Mouse (Mus musculus) right cerebral cortex, postnatal 14 days (tissue): ENCODE measurements around the gene Gabbr2.

Source experiments
- DNase-seq: peaks from one replicate; pipeline ENCODE4 v3.0.0; 2022

Gene Gabbr2

DNA sequence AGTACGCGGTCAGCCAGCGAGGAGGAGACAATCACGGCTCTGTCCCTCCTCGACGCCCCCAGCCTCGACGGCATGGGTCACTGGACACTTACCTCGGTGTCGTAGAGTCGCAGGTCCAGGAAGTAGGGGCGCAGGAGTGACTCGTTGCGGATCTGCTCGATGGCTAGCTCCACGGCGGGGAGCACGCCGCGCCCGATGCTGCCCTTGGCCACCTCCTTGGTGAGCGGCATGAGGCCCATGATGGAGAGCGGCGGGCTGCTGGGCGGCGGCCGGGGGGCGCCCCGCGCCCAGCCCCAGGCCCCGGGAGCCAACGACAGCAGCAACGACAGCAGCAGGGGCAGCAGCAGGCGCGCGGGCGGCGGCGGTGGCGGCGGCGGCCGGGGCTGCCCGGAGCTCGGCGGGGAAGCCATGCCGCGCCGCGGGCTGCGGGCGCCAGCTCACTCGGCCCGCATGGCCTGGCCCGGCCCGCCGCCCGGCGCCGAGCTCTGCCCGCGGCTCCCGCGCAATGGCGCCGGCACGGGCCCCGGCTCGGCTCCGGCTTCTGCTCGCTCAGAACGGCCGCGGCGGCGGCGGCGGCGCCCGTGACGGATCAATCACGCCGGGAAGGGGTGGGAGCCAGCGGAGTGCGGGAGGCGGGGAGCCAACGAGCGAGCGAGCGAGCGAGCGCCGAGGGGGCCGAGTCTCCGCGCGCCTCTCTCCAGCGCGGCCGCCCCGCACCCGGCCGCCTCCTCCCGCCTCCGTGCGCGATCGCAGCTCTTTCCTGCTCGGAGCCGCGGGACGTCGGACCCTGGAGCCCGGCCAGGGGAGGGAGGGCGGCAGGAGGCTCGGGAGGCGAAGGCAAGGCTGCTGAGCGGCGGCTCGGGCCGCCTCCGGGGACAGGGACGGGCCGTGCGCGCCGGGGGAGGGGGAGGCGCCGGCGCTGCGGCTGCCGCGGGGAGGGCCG lies at the start of gene Gabbr2:
Gene Gabbr2, minus strand, starts transcription at position 858 of the 943 bp plus-strand sequence.
- peak; percentile 72 for DNase-seq

DNA sequence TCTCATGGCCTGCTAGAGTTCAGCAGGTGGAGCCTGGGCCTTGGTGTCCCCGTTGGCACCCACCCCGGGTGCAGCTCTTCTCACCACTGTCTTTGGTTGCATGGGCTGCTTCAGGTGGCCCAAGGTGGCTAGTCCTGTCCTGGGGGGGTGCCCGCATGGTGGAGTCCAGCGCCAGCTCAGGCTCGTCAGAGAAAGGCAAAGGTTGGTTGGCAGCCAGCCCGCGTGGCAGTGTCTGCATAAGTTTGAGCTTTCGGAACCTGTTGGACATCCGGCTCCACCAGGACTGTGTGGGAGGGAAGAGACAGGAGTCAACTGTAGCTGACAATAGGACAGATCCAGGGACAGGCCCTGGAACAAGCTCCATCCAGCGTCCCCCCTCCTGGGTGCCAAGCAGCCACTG lies 47.9 kb upstream of the Gabbr2 start:
- DNase-seq = no peak

DNA sequence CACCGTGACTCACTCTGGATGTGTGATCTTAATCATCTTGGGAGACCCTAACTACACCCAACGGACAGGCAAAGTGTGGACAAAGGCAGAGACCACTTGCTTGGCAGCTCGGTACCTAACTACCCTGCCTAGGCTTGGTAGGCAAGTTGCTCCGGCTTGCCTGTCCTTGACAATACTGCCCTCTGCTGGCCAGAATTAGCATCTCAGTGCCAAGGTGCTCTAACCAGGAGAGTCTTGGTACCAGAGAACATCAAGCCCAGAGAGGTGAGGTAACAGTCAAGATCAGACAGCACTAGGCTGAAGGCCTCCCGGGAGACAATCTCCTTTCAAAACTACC lies 45.6 kb upstream of the Gabbr2 start:
- peak; percentile 88 for DNase-seq

DNA sequence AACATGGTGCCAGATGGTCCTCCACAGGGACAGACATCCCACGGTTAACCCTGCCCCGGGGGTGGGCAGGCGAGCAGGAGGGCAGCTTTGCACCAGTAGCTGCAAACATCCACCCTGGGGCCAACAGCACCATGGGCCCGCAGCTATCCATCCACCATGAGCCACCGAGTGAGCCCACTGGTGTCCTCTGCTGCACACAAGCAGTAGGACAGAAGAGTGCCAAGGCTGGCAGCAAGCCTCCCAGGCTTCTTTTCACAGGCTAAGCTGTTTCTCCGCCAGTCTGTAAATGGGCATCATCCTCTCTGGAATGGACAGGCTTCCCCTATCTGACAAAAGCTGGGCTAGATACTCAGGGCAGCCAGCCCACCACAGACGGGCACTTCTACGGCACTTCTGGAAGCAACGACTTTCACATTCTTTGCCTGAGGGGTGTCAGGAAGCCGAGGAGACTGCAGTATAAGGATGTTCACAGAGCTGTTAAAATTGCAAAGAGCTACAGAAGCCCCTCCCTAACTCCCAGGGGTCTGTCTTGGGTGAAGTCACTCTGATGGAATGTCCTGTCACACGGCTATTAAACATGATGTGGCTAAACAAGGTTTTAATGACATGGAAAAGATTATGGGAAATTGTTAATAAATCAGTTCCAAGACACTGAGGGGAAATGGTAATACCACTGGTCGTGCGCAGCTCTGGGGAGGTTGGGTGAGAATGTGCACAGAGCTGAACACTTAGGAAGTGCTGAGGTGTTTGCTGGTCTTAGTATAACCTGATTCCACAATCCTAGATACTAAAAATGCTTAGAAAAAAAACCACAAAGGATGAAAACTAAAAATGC lies 45.0 kb upstream of the Gabbr2 start:
- DNase-seq = peak; percentile 46

DNA sequence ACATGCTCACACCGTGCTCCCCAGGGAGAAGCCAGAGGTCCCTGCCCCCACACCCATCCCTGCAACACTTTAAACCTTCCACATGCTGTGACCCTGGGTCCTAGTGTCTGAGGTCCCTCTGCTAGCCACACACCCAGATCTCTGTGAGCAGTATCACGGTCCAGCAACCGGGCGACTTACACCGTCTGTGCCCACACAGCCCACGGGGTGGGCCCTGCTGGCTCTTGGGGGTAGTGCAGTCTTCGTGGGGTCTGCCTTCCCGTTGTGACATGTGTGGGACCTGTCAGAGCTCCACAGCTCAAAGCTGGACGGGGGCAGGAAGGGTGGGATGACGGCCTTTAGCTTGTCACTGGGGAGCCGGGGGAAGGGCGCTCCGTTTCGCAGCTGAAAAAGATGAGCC lies 43.9 kb upstream of the Gabbr2 start:
- DNase-seq = no peak

DNA sequence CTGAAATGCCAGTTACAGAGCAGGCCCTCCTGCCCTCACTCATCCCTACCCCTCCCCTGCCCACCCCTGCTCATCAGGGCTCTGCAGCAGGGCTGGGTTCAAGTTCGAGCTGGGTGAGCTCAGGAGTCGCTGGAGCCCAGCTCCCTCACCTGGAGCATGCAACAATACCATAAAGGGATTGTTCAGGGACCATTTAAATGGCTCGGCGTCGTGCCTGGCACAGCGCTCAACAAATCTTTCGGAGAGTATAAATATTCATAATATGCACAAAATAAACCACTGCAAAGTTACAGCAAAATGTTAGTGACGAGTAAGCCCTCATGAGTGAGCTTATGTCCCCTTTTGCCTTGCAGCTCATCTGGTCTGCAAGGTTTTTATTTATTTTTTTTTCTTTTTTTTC lies 40.5 kb upstream of the Gabbr2 start:
- DNase-seq = no peak

DNA sequence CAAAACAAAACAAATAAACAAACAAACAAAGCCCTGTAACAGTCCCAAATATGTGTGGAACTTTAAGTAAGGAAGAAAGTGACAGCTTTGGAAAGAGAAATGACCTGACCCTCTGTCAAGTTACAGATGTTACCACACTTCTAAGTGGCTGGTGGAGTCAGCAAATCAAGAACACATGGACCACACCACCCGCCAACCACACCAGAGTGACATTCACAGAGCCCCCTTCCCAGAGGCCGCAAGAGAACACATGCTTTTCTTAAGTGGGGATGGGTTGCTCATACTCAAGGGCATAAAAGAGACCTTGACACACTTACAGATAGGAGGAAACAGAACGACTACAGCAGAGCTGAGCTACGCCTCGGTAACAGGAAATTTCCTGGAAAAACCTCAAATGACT lies 37.1 kb upstream of the Gabbr2 start:
- DNase-seq = no peak

DNA sequence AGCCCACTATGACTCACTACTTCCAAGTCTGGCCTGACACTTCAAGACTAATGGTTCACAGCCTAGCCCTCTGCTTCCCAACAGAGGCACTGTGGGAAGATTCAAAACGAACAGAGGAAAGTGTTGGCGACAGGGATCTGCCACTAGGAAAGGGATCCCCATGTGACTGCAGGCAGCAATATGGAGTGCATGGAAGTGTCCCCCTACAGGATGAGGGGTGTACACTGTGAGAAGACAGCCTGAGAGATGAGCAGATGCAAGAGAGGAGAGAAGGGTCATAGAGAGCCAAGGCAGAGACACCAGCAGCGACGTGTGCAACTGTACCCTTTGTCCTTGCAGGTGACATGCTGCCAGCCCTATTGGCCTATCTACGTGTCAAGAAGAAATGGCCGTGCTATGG lies 32.3 kb upstream of the Gabbr2 start:
- no peak for DNase-seq

DNA sequence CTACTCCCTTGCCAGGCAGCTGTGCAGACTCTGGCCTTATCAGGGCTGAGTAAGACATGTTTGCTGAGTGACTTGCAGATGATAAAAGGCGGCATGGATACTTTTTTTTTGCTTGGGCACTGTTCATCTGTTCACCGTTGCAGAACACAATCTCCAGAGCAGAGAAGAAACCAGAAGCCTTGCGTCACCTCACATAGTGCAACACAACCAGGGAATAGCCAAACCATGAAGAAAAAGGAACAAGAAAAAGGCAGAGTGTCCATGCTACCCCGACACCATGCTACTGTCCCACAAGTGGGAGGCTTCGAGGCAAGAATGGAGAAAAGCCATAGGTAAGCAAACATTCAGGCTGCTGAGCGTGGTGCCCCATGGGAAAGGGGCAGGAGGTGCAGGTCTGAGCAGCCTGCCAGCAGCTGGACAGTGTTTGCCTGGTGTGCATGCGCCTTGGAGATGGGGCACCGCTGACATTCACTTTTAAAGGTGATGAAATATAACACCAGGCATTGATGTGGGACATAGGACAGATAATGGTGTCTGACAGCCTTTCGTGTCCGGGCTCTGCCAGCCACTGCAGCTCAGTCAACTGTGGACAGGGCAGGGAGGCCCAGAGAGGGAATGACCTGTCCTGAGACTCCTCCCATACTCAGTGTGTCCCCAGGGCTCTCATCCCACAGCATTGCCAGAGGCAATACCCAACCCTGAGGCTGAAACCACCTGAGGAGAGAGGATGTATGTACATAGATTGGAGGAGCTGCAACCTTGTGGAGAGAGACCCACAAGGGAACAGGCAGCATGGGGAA lies 31.3 kb upstream of the Gabbr2 start:
- no peak for DNase-seq

DNA sequence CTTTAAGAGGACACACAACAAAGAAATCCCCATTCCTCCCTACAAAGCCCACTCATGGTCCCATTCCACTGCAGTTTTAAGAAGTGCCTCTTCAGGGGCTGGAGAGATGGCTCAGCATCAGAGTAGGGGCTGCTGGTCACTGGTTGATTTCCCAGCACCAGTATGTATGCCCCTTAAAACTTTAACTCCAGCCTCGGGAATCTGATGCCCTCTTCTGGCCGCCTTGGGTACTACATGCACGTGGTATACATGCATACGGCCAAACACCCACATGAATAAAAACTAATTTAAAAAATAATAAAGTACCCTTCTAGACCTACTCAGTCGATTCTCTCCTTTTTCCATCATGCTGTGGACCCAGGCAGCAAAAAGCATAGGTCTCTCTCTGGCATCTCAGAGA lies 28.9 kb upstream of the Gabbr2 start:
- DNase-seq = peak; percentile 75

DNA sequence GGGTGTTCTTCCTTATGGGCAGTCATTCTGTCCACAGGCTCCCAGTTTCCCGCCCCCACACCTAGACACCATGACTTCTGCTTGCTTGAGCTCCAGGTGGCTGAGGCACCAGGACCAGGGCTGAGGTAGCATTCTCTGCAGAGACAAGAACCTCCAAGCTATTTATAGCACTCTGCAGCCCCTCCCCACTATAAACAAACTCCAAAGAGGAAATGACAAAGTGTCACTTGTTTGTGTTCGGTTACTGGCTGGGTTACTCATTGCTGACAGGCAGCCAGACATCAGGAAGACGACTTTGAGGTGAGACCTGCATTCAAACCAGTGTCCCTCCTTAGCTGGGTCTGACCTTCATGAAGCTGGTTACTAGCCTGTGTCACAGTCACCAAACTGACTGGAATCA lies 23.5 kb upstream of the Gabbr2 start:
- DNase-seq = no peak

DNA sequence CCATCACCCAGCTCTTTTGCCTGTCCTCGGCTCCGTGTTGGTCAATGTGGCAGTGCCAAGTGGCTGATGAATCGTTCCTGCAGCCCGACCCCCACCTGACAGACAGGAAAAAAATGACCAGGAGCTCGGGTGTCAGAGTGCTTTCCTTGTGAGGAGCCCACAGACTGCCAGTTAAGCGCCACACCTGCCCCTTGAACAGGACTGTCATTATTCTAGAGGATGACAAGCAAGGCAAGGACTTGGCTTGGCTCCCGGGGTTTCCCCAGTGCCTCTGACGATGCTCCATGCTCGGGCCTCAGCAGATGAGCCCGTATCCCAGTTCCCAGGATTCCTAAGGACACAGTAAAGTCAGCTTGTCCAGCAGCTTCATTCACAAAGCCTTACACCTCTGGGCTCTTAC lies 20.8 kb upstream of the Gabbr2 start:
- peak; percentile 51 for DNase-seq

DNA sequence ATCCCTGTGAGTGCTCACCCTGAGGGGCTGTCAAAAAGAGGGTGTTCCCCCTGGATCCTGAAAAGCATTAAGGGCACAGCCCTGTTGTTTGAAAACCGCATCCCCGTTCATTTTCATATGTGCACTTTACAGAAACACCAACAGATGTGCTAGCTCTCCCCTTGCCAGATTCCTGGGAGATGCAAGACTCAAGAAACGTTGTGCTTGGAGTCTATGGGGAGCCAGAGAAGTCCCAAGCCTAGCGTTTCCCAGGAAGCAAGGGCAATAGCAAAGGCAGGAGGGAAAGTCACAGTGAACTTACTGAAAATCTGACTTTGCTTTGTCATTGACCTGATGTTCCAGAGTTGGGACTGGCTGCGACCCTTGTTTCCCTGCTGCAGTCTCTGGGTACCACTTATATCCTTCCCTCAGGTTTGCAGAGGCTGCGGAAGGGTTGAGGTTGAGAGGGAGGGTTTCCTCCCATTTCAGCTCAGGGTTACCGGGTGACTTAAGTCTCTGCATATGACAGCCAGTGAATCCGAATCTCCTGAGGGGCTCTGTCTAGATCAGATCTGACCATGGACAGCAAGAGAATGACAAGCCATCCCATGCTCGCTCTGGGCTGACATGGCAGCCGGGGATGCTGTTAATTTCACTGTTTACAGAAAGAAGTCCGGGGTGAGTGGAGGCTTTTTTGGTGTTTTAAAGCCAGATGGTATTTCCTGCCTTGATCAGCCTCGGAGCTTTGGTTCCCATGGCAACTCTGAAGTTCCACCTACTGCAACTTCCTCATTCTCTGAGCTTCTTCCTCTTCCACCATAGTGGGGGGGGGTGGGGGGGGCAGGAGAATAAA lies 18.9 kb upstream of the Gabbr2 start:
- no peak for DNase-seq

DNA sequence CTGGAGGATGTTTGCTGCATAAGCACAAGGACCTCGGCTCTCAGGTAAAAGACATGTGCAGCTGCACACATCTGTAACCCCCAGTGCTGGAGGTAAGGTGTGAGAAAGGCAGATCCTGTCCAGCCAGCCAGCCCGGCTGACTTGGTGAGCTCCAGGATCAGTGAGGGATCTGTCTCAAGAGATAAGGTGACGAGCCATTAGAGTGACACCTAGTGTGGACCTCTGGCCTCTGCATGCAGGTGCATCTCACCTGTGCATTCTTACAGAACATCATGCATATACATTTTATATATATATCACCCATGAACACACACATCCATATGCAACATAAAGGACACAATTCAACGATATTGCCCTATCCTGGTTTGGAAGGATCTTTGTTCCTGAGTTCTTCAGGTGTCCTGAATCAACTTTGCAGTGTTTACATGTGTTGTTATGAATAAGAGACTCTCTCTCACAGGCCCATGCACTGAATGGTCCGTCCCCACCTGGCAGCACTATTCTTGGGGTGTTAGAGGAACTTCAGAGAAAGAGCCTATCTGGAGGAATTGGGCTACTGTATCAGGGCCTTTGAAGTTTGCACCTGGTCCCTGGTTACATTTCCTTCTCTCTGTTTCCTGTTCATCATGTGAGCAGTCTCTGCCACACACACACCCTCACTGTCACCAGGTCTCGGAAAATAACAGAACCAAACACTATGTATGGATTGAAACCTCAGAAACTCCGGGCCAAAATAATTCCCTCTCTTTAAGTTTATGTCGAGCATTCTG lies 9.1 kb upstream of the Gabbr2 start:
- no peak for DNase-seq

DNA sequence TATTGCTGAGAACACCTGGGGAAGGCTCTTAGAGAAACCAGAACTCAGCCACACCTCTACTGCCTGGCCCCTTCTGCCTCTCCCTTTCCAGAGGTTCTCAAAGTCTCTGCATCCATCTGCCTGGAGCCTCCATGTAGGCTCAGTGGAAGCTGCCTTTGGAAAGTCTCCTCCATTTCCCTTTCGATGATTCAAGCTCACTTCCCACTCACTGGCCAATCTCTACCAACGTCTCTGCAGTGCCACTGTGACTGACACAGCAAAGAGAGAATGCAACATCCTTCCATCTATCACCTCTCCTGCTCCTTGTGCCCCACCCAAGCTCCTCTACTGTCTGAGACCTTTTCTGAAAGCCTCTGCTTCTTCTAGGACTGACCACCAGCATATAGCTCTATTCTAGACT lies 6.3 kb upstream of the Gabbr2 start:
- DNase-seq = no peak

DNA sequence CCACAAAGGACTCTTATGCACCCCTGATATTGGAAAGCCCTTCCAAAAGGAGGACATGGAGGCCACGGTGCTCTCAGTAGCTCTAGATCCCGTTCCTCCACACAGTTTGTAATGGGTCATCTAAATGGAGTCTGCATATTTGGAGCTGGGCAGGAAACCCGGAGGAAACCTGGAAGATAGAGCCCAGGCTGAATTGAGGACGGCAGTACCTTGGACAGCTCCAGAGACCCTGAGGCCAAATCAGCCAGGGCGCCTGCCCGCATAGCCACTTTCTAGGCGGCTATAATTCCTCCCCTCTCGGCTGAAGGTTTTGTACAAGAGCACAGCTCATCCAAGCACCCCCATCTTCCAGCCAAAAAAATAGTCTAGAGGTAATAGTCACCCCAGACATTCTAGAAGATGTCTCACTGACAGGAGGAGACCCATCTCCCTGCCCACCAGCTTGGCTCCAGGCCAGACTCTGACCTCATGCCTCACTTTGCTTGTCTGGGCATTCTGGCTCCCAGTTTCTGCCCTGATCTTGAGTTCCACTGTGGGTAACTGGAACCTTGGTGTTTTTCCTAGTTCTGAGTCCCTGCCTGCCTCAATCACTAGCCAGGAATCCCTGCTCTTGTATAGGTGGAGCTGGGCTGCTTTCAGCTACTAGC lies 1.3 kb upstream of the Gabbr2 start:
- peak; percentile 54 for DNase-seq

DNA sequence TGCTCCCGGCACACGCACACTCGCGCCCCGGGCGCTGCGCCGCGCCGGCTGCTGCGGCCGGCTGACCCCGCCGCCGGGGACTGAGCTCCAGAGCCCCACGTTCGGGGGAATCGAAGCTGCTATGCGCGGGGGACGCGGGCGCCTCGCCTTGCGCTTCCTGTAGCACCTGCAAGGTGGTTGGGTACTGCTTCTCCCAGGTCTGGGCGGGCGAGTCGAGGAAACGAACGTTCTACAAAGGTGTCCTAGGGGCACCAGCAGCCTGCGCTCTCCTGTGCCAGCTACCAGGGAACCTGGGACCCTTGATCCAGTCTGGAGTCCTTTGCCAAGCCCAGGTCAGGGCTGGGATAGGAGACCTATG lies 265 bp upstream of the Gabbr2 start:
- DNase-seq = no peak

DNA sequence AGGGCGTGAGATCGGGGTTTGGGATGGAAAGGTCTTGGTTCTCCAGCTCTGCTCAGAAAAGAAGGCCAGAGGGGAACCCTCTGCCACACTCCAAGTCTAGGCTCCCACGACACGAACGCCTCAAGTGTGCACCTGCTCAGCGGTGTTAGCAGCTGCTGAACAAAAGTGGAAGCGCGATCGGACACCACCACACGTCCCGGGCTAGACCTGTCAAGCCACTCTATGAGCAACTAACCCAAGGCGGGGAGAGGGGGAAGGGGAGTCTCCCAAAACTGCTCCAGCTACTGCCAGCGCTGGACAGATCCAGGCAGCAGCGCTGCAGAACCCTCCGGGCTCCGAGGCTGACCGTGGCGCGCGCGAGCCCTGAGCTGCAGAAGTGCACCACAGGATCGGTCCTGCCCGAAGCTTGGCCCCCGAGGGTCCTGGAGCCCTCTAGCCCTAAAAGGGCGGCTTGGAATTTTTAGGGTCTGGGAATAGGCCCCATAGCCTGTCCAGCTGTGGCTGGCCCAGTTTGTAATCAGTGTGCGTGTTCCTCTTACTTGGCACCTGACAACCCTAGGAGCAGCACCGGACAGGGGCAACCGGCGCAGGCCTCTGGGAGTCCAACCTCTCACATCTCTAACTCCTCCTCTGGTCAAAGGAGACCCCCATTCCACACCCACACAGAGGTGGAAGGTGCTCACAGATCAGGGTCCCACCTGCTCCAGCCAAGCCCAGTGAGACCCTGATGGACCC lies 1.2 kb downstream of the Gabbr2 start:
- DNase-seq = peak; percentile 51

DNA sequence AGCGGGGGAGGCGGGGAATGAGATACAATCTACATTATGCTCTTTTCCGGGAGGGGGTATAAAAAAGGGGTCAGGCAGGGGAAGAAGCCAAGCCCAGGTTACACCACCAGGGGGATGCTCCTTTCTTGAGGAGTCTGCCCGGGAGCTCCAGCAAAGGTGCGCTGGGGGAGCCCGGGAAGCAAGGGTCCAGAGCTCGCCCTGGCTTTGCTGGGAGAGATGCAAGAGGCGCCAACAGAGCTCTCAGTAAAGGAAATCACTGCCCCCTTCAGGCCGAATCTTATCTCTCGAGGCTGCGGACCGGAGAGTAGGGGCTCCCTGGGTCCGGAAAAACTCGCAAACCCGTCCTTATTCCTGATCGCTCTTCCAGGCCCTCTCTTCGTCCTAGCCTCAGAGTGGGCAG lies 1.8 kb downstream of the Gabbr2 start:
- peak; percentile 78 for DNase-seq

DNA sequence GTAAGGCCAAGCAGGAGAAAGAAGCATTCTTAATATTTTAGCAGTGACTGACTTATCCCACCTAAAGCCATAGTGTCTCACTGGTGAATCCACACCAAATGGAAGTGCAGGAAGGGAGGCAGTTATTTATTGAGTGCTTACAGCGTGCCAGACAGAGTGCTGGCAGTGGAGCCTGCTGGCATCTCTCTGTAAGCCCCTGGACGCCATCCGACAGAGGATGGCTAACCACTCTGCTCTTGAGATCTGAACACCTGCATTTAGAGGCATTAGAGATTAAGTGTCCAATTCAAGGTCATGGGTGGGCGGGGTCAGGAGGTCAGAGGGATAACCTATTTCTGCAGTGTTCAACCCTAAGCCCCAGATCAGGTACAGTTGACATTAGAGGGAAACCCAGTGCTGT lies 2.8 kb downstream of the Gabbr2 start:
- no peak for DNase-seq
